Mouse (Mus musculus) lung, postnatal 0 days (tissue): Measurements from ENCODE around the gene Aldh2. TPM values are rescaled to one million over a fixed set of nuclear protein-coding genes. Genes with fewer than 3 reads are reported as not detected.

Source experiments
- ATAC-seq: fragments of 200-750 bp; cut with Nextera tagmentation; 2 replicates; pipeline ENCODE4 v1.8.0; 2017; ENCODE audit warnings: moderate library complexity
- DNase-seq: peaks from one replicate; pipeline ENCODE4 v3.0.0-alpha.2; 2016; ENCODE audit warnings: low spot score
- H3K27ac ChIP-seq: fragments of 300-500 bp; sonication (generic); 2 replicates; pipeline ENCODE4 v1.5.1; 2014; ENCODE audit warnings: antibody characterized with exemption, mild to moderate bottlenecking, low read length, mixed read lengths
- H3K27me3 ChIP-seq: fragments of 300-500 bp; sonication (generic); replicated peaks from 2 replicates; pipeline ENCODE4 v1.6.1; 2014; ENCODE audit warnings: low read length, mixed read lengths; ENCODE audit not compliant: insufficient read depth
- H3K36me3 ChIP-seq: fragments of 300-500 bp; sonication (generic); 2 replicates; pipeline ENCODE4 v1.6.1; 2014; ENCODE audit warnings: low read length, mixed read lengths; ENCODE audit not compliant: insufficient read depth
- H3K4me1 ChIP-seq: fragments of 300-500 bp; sonication (generic); 2 replicates; pipeline ENCODE4 v1.6.1; 2014; ENCODE audit warnings: antibody characterized with exemption, low read depth, low read length, mixed read lengths; ENCODE audit not compliant: insufficient read depth
- H3K4me2 ChIP-seq: fragments of 300-500 bp; sonication (generic); replicated peaks from 2 replicates; pipeline ENCODE4 v1.6.1; 2014; ENCODE audit warnings: low read depth, mild to moderate bottlenecking, low read length, moderate library complexity, mixed read lengths
- H3K4me3 ChIP-seq: fragments of 300-500 bp; sonication (generic); 2 replicates; pipeline ENCODE4 v1.5.1; 2014; ENCODE audit warnings: low read depth, low read length
- H3K9ac ChIP-seq: fragments of 300-500 bp; sonication (generic); replicated peaks from 2 replicates; pipeline ENCODE4 v1.6.1; 2014; ENCODE audit warnings: low read depth, mild to moderate bottlenecking
- H3K9me3 ChIP-seq: fragments of 300-500 bp; sonication (generic); 2 replicates; pipeline ENCODE4 v1.6.1; 2016; ENCODE audit warnings: low read length, mixed read lengths
- CTCF ChIP-seq: IDR thresholded peaks from 2 replicates; pipeline ENCODE4 v1.5.1; 2016; ENCODE audit warnings: antibody characterized with exemption, mild to moderate bottlenecking
- EP300 ChIP-seq: IDR thresholded peaks from 2 replicates; pipeline ENCODE4 v1.6.1; 2016; ENCODE audit warnings: antibody characterized with exemption, mild to moderate bottlenecking, control low read depth
- WGBS: fragments of 180-500 bp; shearing (Covaris S2); extraction: QIAGEN DNeasy Blood & Tissue Kit; methylation state at CpG from one replicate; pipeline ENCODE4 v1.1.7; 2014; 5-methylcytosine and 5-hydroxymethylcytosine counted together
- polyA plus RNA-seq: library from polyadenylated mRNA; unstranded; fragments of >200 nt; fragmentation: Nextera tagmentation; extraction: Ambion mirVana; gene quantifications from 2 replicates; pipeline ENCODE4 v1.2.1, GENCODE M21; 2015

Aldh2 gene
- polyA plus RNA-seq, 1 experiment from 2014 or later: 580 TPM

- no peaks in the 10 kb centered on the region for H3K27me3 ChIP-seq
- TF ChIP-seq CTCF: 0 out of 2 replicates have a peak, but pooled peaks have one; percentile 7
- no peak for TF ChIP-seq EP300
- H3K9ac ChIP-seq: peak within 1 kb of the TSS; percentile 92
- H3K4me2 ChIP-seq: peak within 1 kb of the TSS; percentile 91
- peak within 1 kb of the TSS; percentile 95 for H3K4me3 ChIP-seq
- H3K4me1 ChIP-seq: peaks cover 8% of the 10 kb centered on the region; the same call in 1 of the 2 replicates
- no peaks in the 10 kb centered on the region for H3K36me3 ChIP-seq
- peak within 1 kb of the TSS; percentile 96 for H3K27ac ChIP-seq
- no peaks in the 10 kb centered on the region for H3K9me3 ChIP-seq
- ATAC-seq (peak; percentile 93), DNase-seq (peak; percentile 98)
- WGBS: 2% methylated on average over 51 of the region's 55 CpGs
Measured at GRCm38 (mm10) chr5:121545793-121546529, 47.7 kb downstream of the Aldh2 start, which contains the start of gene Mapkapk5. Gene Mapkapk5 (minus strand): TSS chr5:121545905.

GRCm38 (mm10) chr5:121544910-121545792 is 48.5 kb downstream of the Aldh2 start, which contains the start of the genes Adam1a and Gm42878:
Gene Adam1a (minus strand): TSS chr5:121545482.
Gene Gm42878 (minus strand): TSS chr5:121545482.
- no peaks in the 10 kb centered on the region for H3K27me3 ChIP-seq
- ATAC-seq (peak; percentile 72), DNase-seq (peak; percentile 49)
- TF ChIP-seq CTCF (no peak), EP300 (no peak)
- peak within 1 kb of the TSS; percentile 92 for H3K9ac ChIP-seq
- peak within 1 kb of the TSS; percentile 96 for H3K27ac ChIP-seq
- under 1% methylated on average over 61 of the region's 97 CpGs for WGBS
- peak within 1 kb of the TSS; percentile 91 for H3K4me2 ChIP-seq
- peak within 1 kb of the TSS; percentile 95 for H3K4me3 ChIP-seq
- H3K4me1 ChIP-seq: peaks cover 8% of the 10 kb centered on the region; the same call in 1 of the 2 replicates
- no peaks in the 10 kb centered on the region for H3K36me3 ChIP-seq
- H3K9me3 ChIP-seq: no peaks in the 10 kb centered on the region

- no peak for ATAC-seq
- no peak overlapping the region for H3K27ac ChIP-seq
- 69% methylated on average over 3 of the region's 3 CpGs for WGBS
- no peaks in the 10 kb centered on the region for H3K9me3 ChIP-seq
- 0 out of 2 replicates have a peak, but pooled peaks cover 3% of the 10 kb centered on the region for H3K36me3 ChIP-seq
- H3K27me3 ChIP-seq: no peaks in the 10 kb centered on the region
- H3K4me2 ChIP-seq: no peak overlapping the region
- H3K4me3 ChIP-seq: no peak overlapping the region
- TF ChIP-seq CTCF (no peak), EP300 (no peak)
- H3K9ac ChIP-seq: no peak overlapping the region
- peaks cover 8% of the 10 kb centered on the region; the same call in 1 of the 2 replicates for H3K4me1 ChIP-seq
- no peak for DNase-seq
Measured at GRCm38 (mm10) chr5:121543370-121543769, 50.3 kb downstream of the Aldh2 start.

- no peak overlapping the region for H3K4me2 ChIP-seq
- no peak for TF ChIP-seq EP300
- peak; percentile 41 for TF ChIP-seq CTCF
- ATAC-seq: no peak
Measured at GRCm38 (mm10) chr5:121541235-121541634, 52.4 kb downstream of the Aldh2 start.

GRCm38 (mm10) chr5:121540066-121540465 is 53.6 kb downstream of the Aldh2 start:
- no peak overlapping the region for H3K27ac ChIP-seq
- no peak for ATAC-seq
- H3K4me3 ChIP-seq: no peak overlapping the region
- DNase-seq: no peak
- no peak for TF ChIP-seq EP300
- no peak for TF ChIP-seq CTCF
- H3K4me2 ChIP-seq: no peak overlapping the region
- H3K9ac ChIP-seq: no peak overlapping the region
- WGBS: 90% methylated on average over 5 of the region's 5 CpGs
- peaks cover 18% of the 10 kb centered on the region for H3K36me3 ChIP-seq
- no peaks in the 10 kb centered on the region for H3K9me3 ChIP-seq
- peaks cover 8% of the 10 kb centered on the region; the same call in 1 of the 2 replicates for H3K4me1 ChIP-seq
- no peaks in the 10 kb centered on the region for H3K27me3 ChIP-seq

More at GRCm38 (mm10) chr5:121541235-121541634, 52.4 kb downstream of the Aldh2 start:
- H3K27me3 ChIP-seq: no peaks in the 10 kb centered on the region
- H3K4me1 ChIP-seq: peaks cover 8% of the 10 kb centered on the region; the same call in 1 of the 2 replicates
- no peaks in the 10 kb centered on the region for H3K9me3 ChIP-seq
- 0 out of 2 replicates have a peak, but pooled peaks cover 10% of the 10 kb centered on the region for H3K36me3 ChIP-seq
- no peak overlapping the region for H3K9ac ChIP-seq
- no peak for DNase-seq
- H3K27ac ChIP-seq: no peak overlapping the region
- H3K4me3 ChIP-seq: no peak overlapping the region
- 79% methylated on average over 7 of the region's 7 CpGs for WGBS

- H3K4me1 ChIP-seq: no peaks in the 10 kb centered on the region
- no peaks in the 10 kb centered on the region for H3K9me3 ChIP-seq
- H3K4me2 ChIP-seq: no peak overlapping the region
- no peak overlapping the region for H3K9ac ChIP-seq
- no peaks in the 10 kb centered on the region for H3K27me3 ChIP-seq
- peaks cover 32% of the 10 kb centered on the region for H3K36me3 ChIP-seq
- no peak overlapping the region for H3K4me3 ChIP-seq
- 90% methylated on average over 2 of the region's 2 CpGs for WGBS
- no peak for DNase-seq
- ATAC-seq: no peak
- H3K27ac ChIP-seq: no peak overlapping the region
- no peak for TF ChIP-seq EP300
- TF ChIP-seq CTCF: no peak
Measured at GRCm38 (mm10) chr5:121537588-121537987, 56.0 kb downstream of the Aldh2 start.
